Mouse (Mus musculus) cerebellum, postnatal 4 days (tissue): ENCODE results near the gene Dnajc1.

Experiments
- DNase-seq, 2 experiments: peaks; one replicate each; pipeline ENCODE4 v3.0.0; 2022; ENCODE audit warnings: low spot score in 2 of 2, mixed read lengths in 1 of 2

Dnajc1 gene

GRCm38 (mm10) chr2:18202923-18203322, 189.7 kb downstream of the Dnajc1 start:
- DNase-seq = no peak

- no peak for DNase-seq
These were observed 190.7 kb downstream of the Dnajc1 start for GRCm38 (mm10) chr2:18201820-18202462.

- no peak for DNase-seq
These were observed 196.8 kb downstream of the Dnajc1 start for GRCm38 (mm10) chr2:18195691-18196396.

- no peak for DNase-seq
These were observed 197.3 kb downstream of the Dnajc1 start for GRCm38 (mm10) chr2:18195285-18195684.

GRCm38 (mm10) chr2:18188367-18188766, 204.3 kb downstream of the Dnajc1 start:
- no peak for DNase-seq

GRCm38 (mm10) chr2:18183079-18183478, 209.6 kb downstream of the Dnajc1 start:
- DNase-seq = no peak

GRCm38 (mm10) chr2:18181631-18182030, 211.0 kb downstream of the Dnajc1 start:
- DNase-seq = no peak

GRCm38 (mm10) chr2:18180323-18180722, 212.3 kb downstream of the Dnajc1 start:
- no peak for DNase-seq

GRCm38 (mm10) chr2:18176235-18176634, 216.4 kb downstream of the Dnajc1 start:
- DNase-seq = no peak

GRCm38 (mm10) chr2:18175234-18175633, 217.4 kb downstream of the Dnajc1 start:
- no peak for DNase-seq

- DNase-seq = no peak
These were observed 223.3 kb downstream of the Dnajc1 start for GRCm38 (mm10) chr2:18169174-18169948.

- no peak for DNase-seq
These were observed 227.1 kb downstream of the Dnajc1 start for GRCm38 (mm10) chr2:18165511-18165910.

GRCm38 (mm10) chr2:18160992-18161391, 231.6 kb downstream of the Dnajc1 start:
- no peak for DNase-seq

GRCm38 (mm10) chr2:18159426-18159825, 233.2 kb downstream of the Dnajc1 start:
- DNase-seq = no peak

GRCm38 (mm10) chr2:18156131-18156530, 236.5 kb downstream of the Dnajc1 start:
- DNase-seq = no peak
